Mouse (Mus musculus) E14TG2a.4 (cell line): ENCODE measurements around the gene Pde4d.

Source experiments
- H3K27me3 ChIP-seq: 2 replicates; pipeline ENCODE4 v1.6.1; 2014; ENCODE audit warnings: low read length, control low read depth; ENCODE audit not compliant: insufficient read depth
- H3K36me3 ChIP-seq: 2 replicates; pipeline ENCODE4 v1.6.1; 2014; ENCODE audit warnings: low read length, control low read depth; ENCODE audit not compliant: insufficient read depth
- H3K4me1 ChIP-seq: replicated peaks from 2 replicates; pipeline ENCODE4 v1.6.1; 2014; ENCODE audit warnings: low read depth, low read length, control low read depth
- H3K4me3 ChIP-seq: replicated peaks from 2 replicates; pipeline ENCODE4 v1.5.1; 2014; ENCODE audit warnings: mild to moderate bottlenecking, low read length
- H3K9me3 ChIP-seq: 2 replicates; pipeline ENCODE4 v1.6.1; 2014; ENCODE audit warnings: low read length, control low read depth
- CTCF ChIP-seq: conservative IDR thresholded peaks from 2 replicates; pipeline ENCODE4 v1.5.1; 2014; ENCODE audit warnings: low read length
- NANOG ChIP-seq: IDR thresholded peaks from 2 replicates; pipeline ENCODE4 v1.6.1; 2014; ENCODE audit warnings: borderline replicate concordance, low read length, mixed read lengths
- POU5F1 ChIP-seq: IDR thresholded peaks from 2 replicates; pipeline ENCODE4 v1.6.1; 2014; ENCODE audit warnings: low read length, borderline replicate concordance

Gene Pde4d

DNA sequence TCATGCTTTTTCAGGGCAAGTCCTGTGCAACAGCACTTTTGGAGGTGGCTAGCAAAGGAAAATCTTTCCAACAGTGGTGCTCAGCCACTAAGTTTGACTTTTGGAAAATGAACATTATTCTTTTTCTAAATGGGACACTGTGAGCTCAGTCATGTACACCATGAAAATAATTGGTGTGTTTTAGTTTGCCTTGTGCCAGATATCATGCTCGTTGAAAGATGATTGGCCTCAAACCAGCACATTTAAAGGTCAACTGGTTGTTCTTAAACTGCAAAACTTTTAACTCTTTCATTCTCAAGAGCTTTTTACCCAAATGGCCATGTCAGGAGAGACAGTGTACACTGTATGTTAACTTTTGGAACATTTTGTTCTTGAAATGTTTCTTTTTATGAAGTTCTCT, 17.3 kb downstream of the Pde4d start:
- Histone ChIP-seq H3K36me3 (no peaks in the 10 kb centered on the region), H3K9me3 (no peaks in the 10 kb centered on the region), H3K27me3 (no peaks in the 10 kb centered on the region), H3K4me1 (no peaks in the 10 kb centered on the region), H3K4me3 (no peak overlapping the region)
- no peak for TF ChIP-seq POU5F1
- no peak for TF ChIP-seq CTCF
- no peak for TF ChIP-seq NANOG

DNA sequence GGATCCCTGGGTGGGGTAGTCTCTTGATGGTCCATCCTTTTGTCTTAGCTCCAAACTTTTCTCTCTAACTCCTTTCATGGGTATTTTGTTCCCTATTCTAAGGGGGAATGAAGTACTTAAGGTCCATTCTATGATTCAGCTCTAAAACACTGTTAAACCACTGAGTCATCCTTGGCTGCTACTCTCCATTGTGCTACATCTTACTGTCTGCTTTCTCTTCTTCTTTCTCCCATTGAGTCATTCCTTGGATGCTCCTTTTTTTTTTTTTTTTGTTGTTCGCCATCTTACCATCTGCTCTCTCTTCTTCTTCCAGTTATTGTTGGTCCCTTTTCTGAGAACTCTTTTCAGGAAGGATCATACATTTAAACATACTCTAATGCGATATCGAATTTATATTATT, 30.7 kb downstream of the Pde4d start:
- Histone ChIP-seq H3K4me3 (no peak overlapping the region), H3K9me3 (no peaks in the 10 kb centered on the region), H3K36me3 (no peaks in the 10 kb centered on the region), H3K4me1 (no peaks in the 10 kb centered on the region), H3K27me3 (no peaks in the 10 kb centered on the region)
- TF ChIP-seq NANOG: no peak
- TF ChIP-seq CTCF: no peak
- TF ChIP-seq POU5F1: no peak

DNA sequence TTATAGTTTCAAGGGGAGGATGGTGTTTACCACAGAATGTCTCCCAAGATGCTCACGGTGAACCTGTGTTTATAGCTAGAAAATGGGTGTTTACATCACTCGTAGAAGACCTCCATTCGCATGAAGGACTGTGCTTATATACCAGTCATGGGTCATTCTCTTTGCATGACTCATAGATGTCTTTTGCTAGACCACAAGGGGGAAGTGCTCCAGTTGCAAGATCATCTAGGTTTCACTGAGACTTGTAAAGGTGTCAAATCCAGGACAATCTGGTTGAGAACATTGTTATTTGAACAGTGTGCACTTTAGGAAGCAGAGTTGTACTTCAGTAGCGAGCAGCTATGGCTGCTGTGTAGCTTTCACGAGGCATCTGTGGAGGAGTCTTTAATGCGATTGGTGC, 35.3 kb downstream of the Pde4d start:
- Histone ChIP-seq H3K9me3 (no peaks in the 10 kb centered on the region), H3K4me1 (no peaks in the 10 kb centered on the region), H3K4me3 (no peak overlapping the region), H3K27me3 (no peaks in the 10 kb centered on the region), H3K36me3 (no peaks in the 10 kb centered on the region)
- TF ChIP-seq NANOG: no peak
- TF ChIP-seq POU5F1: no peak
- TF ChIP-seq CTCF: no peak

DNA sequence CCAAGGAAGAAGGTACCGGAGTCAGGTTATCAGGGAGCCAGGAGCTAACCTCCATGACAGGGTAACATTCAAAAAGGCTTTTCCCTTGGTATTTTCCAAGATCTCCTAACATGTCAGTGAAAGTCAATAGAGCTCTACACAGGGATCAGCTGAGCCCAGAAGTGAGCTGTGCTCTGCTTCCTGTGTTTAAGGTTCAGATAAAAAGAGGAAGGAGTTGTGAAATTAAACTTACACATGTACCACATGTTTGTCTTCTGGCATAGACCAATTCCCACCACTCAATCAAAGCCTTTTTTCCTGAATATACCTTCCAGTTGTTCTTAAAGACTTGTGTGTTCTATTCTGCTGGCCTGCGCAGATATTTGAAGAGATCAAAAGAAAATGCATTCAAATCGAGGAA, 37.3 kb downstream of the Pde4d start:
- Histone ChIP-seq H3K27me3 (no peaks in the 10 kb centered on the region), H3K4me1 (no peaks in the 10 kb centered on the region), H3K36me3 (no peaks in the 10 kb centered on the region), H3K9me3 (no peaks in the 10 kb centered on the region), H3K4me3 (no peak overlapping the region)
- TF ChIP-seq NANOG: no peak
- no peak for TF ChIP-seq POU5F1
- no peak for TF ChIP-seq CTCF

DNA sequence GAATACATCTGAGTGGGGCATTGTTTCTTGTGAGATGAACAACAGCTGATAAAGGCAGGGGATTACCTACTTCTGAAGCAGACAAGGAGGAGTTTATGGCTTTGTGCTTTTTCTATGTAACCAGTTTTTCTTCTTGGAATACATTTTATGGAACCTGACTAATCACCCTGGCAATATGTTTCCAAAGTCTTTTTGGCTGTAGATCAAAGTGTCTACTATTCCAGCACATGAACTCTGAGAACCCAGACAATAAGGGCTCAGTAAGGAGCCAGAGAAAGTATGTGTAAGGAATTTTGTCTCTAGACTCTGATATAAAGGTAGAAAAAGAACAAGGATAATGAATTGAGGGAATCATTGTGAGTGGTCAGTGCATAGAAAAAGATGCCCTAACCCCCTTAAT, 40.1 kb downstream of the Pde4d start:
- Histone ChIP-seq H3K4me3 (no peak overlapping the region), H3K27me3 (no peaks in the 10 kb centered on the region), H3K4me1 (no peaks in the 10 kb centered on the region), H3K9me3 (no peaks in the 10 kb centered on the region), H3K36me3 (no peaks in the 10 kb centered on the region)
- TF ChIP-seq POU5F1 (no peak), NANOG (no peak), CTCF (no peak)

DNA sequence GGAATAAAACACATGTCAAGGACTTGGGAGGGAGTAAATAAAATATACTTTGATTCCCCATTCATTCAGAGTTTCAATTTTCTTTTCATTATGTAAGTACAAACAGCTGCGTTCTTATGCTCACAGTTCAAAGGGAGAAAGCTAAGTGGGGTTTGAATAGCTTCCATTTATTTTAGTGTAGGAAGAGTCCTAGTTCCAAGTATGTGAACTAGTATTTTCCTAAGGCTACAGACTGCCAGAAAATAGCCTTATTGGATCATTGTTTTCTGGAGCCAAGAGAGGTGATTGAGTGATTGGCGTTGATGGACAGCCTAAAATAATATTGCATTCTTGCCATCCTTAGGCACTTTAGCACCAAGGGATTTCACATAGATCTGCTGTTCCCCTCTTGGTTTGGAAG, 41.1 kb downstream of the Pde4d start:
- H3K36me3 ChIP-seq: no peaks in the 10 kb centered on the region
- H3K4me1 ChIP-seq: no peaks in the 10 kb centered on the region
- no peak for TF ChIP-seq NANOG
- TF ChIP-seq CTCF: no peak
- TF ChIP-seq POU5F1: no peak
- no peak overlapping the region for H3K4me3 ChIP-seq
- no peaks in the 10 kb centered on the region for H3K9me3 ChIP-seq
- H3K27me3 ChIP-seq: no peaks in the 10 kb centered on the region

DNA sequence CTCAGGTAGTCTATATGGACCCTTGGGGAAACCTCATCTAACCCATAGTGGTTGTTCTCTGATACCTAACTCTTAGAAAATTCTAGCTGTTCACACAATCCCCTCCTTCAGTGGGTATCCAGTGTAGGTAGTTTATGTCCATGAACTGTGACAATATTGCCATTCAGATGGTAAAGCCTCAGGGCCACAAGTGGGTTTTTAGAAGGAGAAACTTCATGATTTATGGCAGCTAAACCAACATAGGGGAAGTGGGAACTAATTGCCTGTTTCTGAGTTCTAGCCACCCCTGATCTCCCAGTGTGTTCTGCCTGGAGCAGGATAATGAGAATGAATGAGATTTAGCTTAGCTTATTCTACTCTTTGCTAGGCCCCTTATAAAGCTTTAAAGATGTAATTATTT, 43.1 kb downstream of the Pde4d start:
- no peaks in the 10 kb centered on the region for H3K36me3 ChIP-seq
- no peak overlapping the region for H3K4me3 ChIP-seq
- H3K4me1 ChIP-seq: no peaks in the 10 kb centered on the region
- no peak for TF ChIP-seq NANOG
- TF ChIP-seq CTCF: no peak
- no peak for TF ChIP-seq POU5F1
- H3K27me3 ChIP-seq: no peaks in the 10 kb centered on the region
- no peaks in the 10 kb centered on the region for H3K9me3 ChIP-seq

DNA sequence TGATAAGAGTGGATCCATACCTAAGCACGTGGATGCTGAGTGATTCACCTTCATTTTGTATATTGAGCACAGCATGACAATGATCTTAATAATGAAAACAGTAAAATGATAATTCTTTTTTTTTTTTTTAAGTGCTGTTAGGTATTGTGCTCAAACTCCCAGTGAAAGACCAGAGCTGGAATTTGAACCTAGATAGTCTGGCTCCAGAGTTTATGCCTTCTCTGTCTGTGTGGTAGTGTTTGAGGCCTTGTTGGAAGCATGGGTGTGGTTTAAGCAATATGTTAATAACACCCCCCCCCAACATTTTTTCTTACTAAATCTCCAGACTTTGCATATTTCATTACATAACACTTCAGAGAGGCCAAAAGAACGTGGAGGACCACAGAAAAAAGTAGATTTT, 44.6 kb downstream of the Pde4d start:
- TF ChIP-seq POU5F1: no peak
- no peak for TF ChIP-seq NANOG
- no peak for TF ChIP-seq CTCF
- Histone ChIP-seq H3K9me3 (no peaks in the 10 kb centered on the region), H3K4me1 (no peaks in the 10 kb centered on the region), H3K36me3 (no peaks in the 10 kb centered on the region), H3K27me3 (no peaks in the 10 kb centered on the region), H3K4me3 (no peak overlapping the region)

DNA sequence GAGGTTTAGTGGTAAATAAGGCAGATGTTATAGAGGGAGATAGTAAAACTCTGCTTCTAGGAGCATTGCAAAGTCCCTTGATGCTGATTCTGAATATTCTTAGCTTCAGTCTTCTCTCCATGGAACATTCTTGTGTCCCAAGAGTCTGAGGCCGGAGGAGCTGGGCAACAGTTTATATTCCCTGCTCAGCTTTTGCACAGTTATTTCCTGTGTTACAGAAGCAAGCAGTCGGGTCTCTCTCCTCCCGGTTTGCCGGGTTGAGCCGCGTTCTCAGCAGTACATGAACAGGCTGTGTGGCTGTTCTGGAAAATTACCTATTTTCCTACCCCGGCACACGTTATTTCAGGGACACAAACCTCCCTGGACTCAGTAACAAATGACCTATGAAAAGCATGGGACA, 48.0 kb downstream of the Pde4d start:
- Histone ChIP-seq H3K9me3 (no peaks in the 10 kb centered on the region), H3K36me3 (no peaks in the 10 kb centered on the region), H3K4me1 (no peaks in the 10 kb centered on the region), H3K27me3 (no peaks in the 10 kb centered on the region), H3K4me3 (no peak overlapping the region)
- no peak for TF ChIP-seq CTCF
- no peak for TF ChIP-seq POU5F1
